Mouse (Mus musculus) embryonic facial prominence, embryonic 14.5 days (tissue): ENCODE measurements at regions not wholly inside any gene's neighbourhood (a gene's known extent, or its start where the extent isn't known, plus 50 kb on each side); places are given as distances from the start of the nearest gene placed in this dataset.

Experiments
- ATAC-seq: fragments of 200-750 bp; cut with Nextera tagmentation; 2 replicates; pipeline ENCODE4 v1.8.0; 2017; ENCODE audit warnings: low read depth, moderate number of reproducible peaks, moderate TSS enrichment
- DNase-seq: peaks from one replicate; pipeline ENCODE4 v3.0.0-alpha.2; 2015; ENCODE audit warnings: low spot score
- H3K27ac ChIP-seq: fragments of 300-500 bp; sonication (generic); replicated peaks from 2 replicates; pipeline ENCODE4 v1.5.1; 2014; ENCODE audit warnings: low read depth, mild to moderate bottlenecking, low read length, moderate library complexity
- H3K27me3 ChIP-seq: fragments of 300-500 bp; sonication (generic); replicated peaks from 2 replicates; pipeline ENCODE4 v1.6.1; 2014; ENCODE audit warnings: low read length; ENCODE audit not compliant: control insufficient read depth, insufficient read depth
- H3K36me3 ChIP-seq: fragments of 300-500 bp; sonication (generic); 2 replicates; pipeline ENCODE4 v1.6.1; 2014; ENCODE audit warnings: low read length, mixed read lengths; ENCODE audit not compliant: control insufficient read depth, insufficient read depth
- H3K4me1 ChIP-seq: fragments of 300-500 bp; sonication (generic); 2 replicates; pipeline ENCODE4 v1.6.1; 2014; ENCODE audit warnings: antibody characterized with exemption, low read length; ENCODE audit not compliant: control insufficient read depth, insufficient read depth
- H3K4me2 ChIP-seq: fragments of 300-500 bp; sonication (generic); 2 replicates; pipeline ENCODE4 v1.6.1; 2014; ENCODE audit warnings: low read depth, mild to moderate bottlenecking, low read length, moderate library complexity, mixed read lengths
- H3K4me3 ChIP-seq: fragments of 300-500 bp; sonication (generic); 2 replicates; pipeline ENCODE4 v1.5.1; 2014; ENCODE audit warnings: low read depth, mild to moderate bottlenecking, low read length
- H3K9ac ChIP-seq: fragments of 300-500 bp; sonication (generic); 2 replicates; pipeline ENCODE4 v1.6.1; 2014; ENCODE audit warnings: low read depth, mild to moderate bottlenecking, low read length, moderate library complexity, mixed read lengths
- H3K9me3 ChIP-seq: fragments of 300-500 bp; sonication (generic); 2 replicates; pipeline ENCODE4 v1.6.1; 2016; ENCODE audit warnings: low read length; ENCODE audit not compliant: control insufficient read depth
- WGBS: fragments of 180-500 bp; shearing (Covaris S2); extraction: QIAGEN DNeasy Blood & Tissue Kit; methylation state at CpG from one replicate; pipeline ENCODE4 v1.1.7; 2014; 5-methylcytosine and 5-hydroxymethylcytosine counted together

- Histone ChIP-seq H3K27me3 (no peaks in the 10 kb centered on the region), H3K4me3 (no peak overlapping the region), H3K4me2 (no peak overlapping the region), H3K4me1 (no peaks in the 10 kb centered on the region), H3K27ac (no peak overlapping the region), H3K36me3 (no peaks in the 10 kb centered on the region), H3K9me3 (0 out of 2 replicates have a peak, but pooled peaks cover 4% of the 10 kb centered on the region), H3K9ac (no peak overlapping the region)
- DNase-seq = peak; percentile 19
- WGBS = 75% methylated on average over 15 of the region's 15 CpGs
- ATAC-seq = peak; percentile 91; the same call in 1 of the 2 replicates
Measured at GRCm38 (mm10) chr4:140320120-140320921, 73.7 kb upstream of the Igsf21 start.

DNA sequence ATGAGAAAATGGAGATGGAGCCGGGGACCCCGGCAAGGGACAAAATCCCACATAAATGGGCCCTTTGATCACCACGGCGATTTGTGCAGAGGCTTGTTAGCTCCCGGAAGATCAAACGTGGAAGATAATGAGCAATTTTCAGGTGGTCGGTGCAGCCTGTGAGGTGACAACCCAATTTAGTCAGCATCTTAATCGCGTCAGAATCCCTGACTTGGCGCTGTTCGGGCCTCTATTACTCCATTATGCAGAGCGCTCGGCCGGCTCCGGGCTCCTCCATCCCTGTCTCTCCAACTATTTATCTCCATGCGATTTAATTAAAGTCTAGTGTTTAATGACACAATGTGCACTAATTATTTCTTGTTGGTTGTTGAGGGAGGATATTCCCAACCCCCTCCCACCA lies 66.1 kb upstream of the Igsf21 start:
- Histone ChIP-seq H3K4me3 (no peak overlapping the region), H3K4me1 (no peaks in the 10 kb centered on the region), H3K27ac (no peak overlapping the region), H3K4me2 (no peak overlapping the region), H3K9ac (no peak overlapping the region), H3K27me3 (no peaks in the 10 kb centered on the region), H3K9me3 (no peaks in the 10 kb centered on the region), H3K36me3 (no peaks in the 10 kb centered on the region)
- WGBS = 78% methylated on average over 16 of the region's 16 CpGs
- no peak for DNase-seq
- no peak for ATAC-seq

DNA sequence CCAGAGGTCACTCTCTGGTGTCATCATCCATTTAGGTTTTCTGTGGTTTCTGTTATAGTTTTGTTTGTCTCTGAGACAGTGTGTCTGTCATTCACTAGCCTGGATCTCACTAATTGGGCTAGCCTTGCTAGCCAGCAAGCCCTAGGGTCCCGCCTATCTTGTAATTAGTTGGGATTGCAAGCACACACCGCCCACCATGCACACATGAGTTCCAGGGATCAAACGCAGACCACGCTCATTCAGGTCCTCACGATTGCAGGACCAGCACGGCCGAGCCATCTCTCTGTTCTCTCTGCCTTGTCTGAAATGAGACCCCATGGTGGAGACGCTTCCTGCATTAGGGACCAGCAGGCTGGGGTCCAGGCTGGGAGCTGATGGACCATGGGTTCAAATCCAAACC lies 60.9 kb upstream of the Igsf21 start:
- DNase-seq (no peak), ATAC-seq (no peak)
- 87% methylated on average over 8 of the region's 8 CpGs for WGBS
- H3K36me3 ChIP-seq = no peaks in the 10 kb centered on the region
- H3K27me3 ChIP-seq = no peaks in the 10 kb centered on the region
- H3K27ac ChIP-seq = no peak overlapping the region
- 0 out of 2 replicates have a peak, but pooled peaks cover 5% of the 10 kb centered on the region for H3K9me3 ChIP-seq
- H3K4me2 ChIP-seq = no peak overlapping the region
- no peak overlapping the region for H3K9ac ChIP-seq
- H3K4me1 ChIP-seq = no peaks in the 10 kb centered on the region
- H3K4me3 ChIP-seq = no peak overlapping the region

- Histone ChIP-seq H3K9me3 (0 out of 2 replicates have a peak, but pooled peaks cover 5% of the 10 kb centered on the region), H3K27ac (no peak overlapping the region), H3K27me3 (no peaks in the 10 kb centered on the region), H3K4me1 (no peaks in the 10 kb centered on the region), H3K4me3 (no peak overlapping the region), H3K4me2 (no peak overlapping the region), H3K36me3 (no peaks in the 10 kb centered on the region), H3K9ac (no peak overlapping the region)
- WGBS = 78% methylated on average over 5 of the region's 5 CpGs
- DNase-seq (no peak), ATAC-seq (no peak)
Measured at GRCm38 (mm10) chr4:140304960-140305359, 58.4 kb upstream of the Igsf21 start.

DNA sequence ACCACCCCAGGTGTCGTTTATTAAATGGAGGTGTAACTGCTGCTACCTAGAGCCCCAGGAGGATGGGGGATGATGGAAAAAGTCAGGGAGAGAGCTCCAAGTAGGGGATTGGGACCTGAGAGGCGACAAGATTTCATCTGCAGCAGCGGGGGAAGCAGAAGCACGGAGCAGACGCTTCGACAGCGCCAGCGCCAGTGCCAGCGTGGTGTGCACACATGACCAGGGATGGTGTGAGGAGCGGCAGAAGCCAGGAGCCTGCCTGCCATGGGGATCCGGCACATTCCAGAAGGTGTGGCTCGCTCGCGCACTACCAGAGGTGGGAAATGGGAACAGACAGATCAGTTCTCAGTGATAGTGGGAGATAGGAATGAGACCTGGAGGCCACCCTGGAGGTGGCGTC lies 55.1 kb upstream of the Igsf21 start:
- no peak for DNase-seq
- Histone ChIP-seq H3K4me2 (no peak overlapping the region), H3K4me3 (no peak overlapping the region), H3K9me3 (0 out of 2 replicates have a peak, but pooled peaks cover 5% of the 10 kb centered on the region), H3K27ac (no peak overlapping the region), H3K27me3 (no peaks in the 10 kb centered on the region), H3K36me3 (no peaks in the 10 kb centered on the region), H3K9ac (no peak overlapping the region), H3K4me1 (no peaks in the 10 kb centered on the region)
- ATAC-seq = no peak
- 82% methylated on average over 15 of the region's 15 CpGs for WGBS

- Histone ChIP-seq H3K27me3 (no peaks in the 10 kb centered on the region), H3K9me3 (no peaks in the 10 kb centered on the region), H3K36me3 (no peaks in the 10 kb centered on the region), H3K4me3 (no peak overlapping the region), H3K27ac (no peak overlapping the region), H3K4me1 (no peaks in the 10 kb centered on the region), H3K4me2 (no peak overlapping the region), H3K9ac (no peak overlapping the region)
- no peak for DNase-seq
- no peak for ATAC-seq
- 75% methylated on average over 18 of the region's 18 CpGs for WGBS
Measured at GRCm38 (mm10) chr4:140297912-140298620, 51.5 kb upstream of the Igsf21 start.
